Mouse (Mus musculus) mouse trophoblast stem cell (cell line): ENCODE measurements around the gene Prkaca.
"Not testable (repeated sequence)": the region's sequence is repeated elsewhere in the genome, so short reads cannot be mapped to it uniquely, and the experiment has no call there.

ENCODE experiments used
- in situ Hi-C, 2 experiments: fragments of 300-500 bp; cut with MseI, MboI; formaldehyde crosslinking; loops; 2 replicates in 1 of 2; 3 replicates in 1 of 2; pipeline ENCODE4 v1.15.1; 2025

Prkaca gene

DNA sequence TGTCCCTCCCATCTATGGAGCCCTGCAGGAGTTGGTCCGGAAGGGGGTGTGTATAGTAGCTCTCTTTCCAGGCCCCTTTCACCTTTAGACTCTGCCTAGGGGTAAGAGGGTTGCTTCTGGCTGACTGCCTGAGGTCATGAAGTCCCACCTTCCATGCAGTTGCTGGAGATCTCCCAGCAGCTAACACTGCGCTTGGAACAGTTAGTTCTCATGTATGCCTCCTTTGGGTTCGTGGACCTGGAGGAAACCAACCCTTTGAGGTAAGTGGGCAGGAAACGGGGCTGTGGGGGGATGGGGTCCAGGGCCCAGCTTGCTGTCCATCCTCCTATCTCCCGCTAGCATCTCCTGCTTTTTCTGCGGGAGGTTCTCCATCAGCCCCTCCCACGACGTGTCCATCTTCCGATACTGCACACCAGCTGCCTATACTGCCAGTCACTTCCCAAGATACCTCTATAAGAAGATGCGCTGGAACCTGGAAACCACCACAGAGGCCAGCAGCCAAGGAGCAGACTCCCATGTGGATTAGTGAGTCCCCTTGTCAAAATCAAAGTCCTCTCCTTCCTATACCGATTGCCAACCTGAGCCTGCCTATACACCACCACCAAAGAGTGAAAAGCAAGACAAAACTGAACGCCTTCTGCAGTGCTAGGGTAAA lies 30.3 kb downstream of the Prkaca start:
- in situ Hi-C loops: no loop called here

DNA sequence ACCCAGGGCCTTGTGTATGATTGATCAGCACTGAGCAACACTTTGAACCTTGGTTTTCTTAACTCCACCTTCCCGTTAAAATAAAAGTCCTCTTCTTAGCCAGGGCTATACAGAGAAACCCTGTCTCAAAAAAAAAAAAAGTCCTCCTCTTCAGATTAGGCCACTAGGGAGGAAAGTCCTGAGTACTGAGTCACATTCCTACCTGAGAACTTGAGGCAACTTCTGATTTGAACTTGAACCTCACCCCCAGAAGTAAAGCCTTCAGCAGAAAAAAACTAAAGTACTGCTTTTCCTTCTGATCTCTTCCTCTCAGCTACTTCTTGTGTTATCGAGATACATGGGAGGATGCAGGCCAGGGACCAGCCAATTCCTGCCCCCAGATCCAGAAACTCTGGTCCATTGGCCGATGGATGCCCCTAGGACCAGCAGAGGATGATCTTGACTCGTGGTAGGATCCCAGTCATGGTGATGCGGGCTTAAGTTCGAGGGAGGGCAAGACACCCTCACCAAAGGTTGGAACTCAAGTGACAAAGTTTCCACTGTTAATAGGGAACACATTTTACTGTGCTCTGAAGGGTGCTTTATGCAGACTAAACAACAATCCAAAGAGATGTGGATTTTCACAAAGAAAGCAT lies 30.9 kb downstream of the Prkaca start:
- in situ Hi-C loops: no loop called here

DNA sequence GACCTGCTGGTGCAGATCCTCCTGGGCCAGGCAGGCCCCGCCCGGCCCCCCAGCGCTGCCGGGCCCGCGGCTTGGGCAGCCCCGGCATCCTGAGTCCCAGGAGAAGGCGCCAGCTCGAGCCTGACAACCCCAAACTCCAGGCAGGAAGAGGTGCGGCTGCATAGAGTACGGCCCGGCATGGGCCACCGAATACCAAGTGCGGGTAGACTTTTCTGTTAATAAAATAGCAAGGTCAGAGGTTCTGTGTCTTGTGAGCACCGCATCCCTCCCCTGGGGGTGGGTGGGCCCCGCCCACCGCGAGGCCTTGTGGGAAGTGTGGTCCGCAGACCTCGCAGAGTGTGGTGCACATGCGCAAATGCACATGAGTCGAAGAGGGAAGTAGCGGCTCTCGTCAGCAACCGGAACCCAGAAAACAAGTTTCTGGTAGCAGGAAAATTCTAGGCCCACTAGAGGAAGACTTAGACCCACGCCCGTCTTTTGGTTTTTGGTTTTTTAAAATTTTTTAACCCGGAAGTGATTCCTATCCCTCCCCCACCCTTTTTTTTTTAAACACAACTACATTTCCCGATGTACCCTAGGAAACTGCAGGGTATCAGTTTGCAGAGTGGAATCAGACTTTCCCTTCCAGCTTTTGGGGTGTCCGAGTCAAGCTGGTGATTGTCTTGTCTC lies 31.9 kb downstream of the Prkaca start:
- in situ Hi-C loops: no loop called here

DNA sequence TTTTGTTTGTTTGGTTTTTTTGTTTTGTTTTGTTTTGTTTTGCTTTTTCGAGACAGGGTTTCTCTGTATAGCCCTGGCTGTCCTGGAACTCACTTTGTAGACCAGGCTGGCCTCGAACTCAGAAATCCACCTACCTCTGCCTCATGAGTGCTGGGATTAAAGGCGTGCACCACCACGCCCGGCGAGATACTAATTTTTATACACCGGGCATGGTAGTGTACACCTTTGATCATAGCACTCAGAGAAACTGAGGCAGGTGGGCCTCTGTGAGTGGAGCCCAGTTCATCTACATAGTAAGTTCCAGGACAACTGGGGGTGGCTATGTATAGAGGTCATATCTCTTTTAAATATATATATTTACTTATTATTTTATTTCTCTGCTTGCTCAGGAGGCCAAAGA lies 32.7 kb downstream of the Prkaca start:
- in situ Hi-C loops: not testable (repeated sequence)

DNA sequence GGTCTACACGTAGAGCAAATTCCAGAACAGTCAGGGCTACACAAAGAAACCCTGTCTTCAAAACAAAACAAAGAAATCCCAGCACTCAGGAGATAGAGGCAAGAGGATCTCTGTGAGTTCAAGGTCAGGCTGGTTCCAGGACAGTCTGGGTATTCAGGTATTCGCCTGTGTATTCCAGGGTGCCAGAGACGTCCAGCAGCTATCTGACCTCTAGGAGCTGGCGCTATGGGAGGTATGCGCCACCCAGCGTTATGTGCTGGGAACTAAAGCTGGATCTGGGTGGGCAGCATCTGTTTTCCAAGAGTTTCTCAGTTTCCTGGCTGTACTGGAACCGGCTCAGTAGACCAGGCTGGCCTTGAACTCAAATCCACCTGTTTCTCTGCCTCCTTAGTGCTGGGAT lies 35.6 kb downstream of the Prkaca start:
- in situ Hi-C loops: no loop called here

DNA sequence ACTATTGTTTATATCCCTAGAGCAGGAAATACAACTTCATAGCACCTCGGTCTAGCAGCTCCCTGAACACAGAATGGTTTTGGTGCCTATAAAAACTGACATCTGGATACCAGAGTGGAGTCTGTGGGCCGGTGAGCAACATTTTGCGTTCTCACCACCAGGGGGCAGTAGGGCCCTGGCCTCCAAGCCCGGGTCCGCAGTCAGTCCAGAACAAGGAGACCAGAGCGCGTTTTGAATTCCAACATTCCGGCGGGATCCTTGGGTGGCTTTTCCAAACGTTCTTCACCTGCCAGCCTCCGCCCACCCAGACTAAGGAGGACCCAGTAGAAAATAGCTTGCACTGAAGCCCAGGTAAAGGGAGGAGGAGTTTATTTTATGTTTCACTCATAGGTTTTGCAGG lies 37.1 kb downstream of the Prkaca start:
- in situ Hi-C loops: no loop called here

DNA sequence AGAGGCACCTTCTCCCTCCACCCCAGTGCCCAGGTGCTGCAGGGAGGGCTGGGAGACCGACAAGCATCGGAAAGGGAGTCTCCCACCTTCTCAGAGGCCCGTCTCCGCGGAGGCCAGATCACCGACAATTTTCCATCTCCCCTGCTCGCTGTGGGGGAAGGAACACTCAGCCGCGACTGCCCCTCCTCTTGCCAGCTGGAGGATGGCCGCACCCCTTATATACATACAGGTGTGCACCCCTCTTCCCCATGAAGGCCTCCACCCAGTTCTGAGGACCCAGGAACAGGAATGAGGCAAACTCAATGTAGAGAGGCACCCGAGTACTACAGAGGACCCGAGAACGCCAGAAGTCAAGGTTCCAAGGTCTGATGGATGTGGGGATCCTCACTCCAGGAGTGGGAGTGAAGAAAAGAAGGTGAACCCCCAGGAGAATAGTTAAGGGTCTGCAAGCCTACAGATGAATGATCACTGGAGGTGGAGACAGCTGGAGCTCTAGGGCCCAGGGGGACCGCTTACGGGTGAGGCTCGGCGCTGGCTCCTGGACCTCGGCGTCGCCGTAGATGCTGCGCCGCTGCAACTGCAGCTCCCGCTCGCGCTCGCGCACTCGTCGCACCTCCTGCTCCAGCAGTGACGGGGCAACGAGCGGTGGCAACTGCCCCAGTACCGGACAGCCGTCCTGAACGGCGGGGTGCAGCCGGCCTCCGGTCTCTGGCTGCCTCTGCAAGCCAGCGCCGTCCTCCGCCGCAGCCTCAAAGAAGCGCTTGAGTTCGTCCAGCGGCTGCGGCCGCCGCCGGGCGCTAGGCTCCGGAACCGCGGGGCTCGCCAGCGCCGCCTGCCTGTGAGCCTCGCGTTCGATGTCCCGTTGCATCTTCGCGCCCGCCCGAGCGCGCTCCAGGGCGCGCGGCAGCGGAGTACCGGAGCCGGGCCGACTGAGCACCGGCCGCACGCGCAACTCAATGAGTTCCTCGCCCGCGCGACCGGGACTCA lies 38.1 kb downstream of the Prkaca start:
- in situ Hi-C loops: no loop called here

DNA sequence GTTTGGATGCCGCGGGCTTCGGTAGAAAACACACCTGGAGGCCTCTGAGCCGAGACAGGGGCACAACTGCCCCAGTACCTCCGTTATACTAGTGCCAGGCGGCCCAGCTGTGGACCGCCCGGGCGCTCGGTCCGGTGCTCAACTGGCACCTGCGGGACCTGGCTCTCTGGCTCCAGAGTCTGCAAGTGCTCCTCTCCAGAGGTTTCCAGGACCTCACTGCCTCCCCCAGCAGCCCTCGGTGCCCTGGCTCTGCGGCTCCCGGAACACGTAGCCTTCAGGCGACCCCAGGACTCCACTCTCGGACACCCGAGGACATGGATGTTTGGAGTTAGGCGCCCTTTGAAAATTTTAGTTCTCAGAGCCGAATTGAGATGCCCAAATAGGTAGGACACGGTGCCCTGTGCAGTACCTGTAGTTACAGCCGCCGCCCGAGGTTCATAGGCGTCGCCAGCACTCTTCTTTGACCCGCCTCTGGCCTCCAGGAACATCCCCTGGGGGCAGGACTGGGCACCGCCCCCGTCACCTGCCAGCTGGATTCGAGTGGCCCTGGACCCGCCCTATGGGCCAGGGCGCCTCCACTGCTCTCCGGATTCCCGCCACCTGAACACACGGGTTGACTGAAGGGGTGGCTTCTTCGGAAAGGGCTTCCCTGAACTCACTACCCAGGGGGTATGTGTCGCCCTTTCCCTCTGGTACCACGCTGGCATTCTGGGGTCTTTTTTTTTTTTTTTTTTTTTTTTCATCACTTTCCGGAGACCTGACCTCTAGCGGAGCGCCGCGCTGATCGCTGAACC lies 39.1 kb downstream of the Prkaca start, which contains the start of gene 2210011C24Rik:
2210011C24Rik (minus strand) TSS at position 467 of the 794 bp plus-strand sequence.
- in situ Hi-C loops: no loop called here

DNA sequence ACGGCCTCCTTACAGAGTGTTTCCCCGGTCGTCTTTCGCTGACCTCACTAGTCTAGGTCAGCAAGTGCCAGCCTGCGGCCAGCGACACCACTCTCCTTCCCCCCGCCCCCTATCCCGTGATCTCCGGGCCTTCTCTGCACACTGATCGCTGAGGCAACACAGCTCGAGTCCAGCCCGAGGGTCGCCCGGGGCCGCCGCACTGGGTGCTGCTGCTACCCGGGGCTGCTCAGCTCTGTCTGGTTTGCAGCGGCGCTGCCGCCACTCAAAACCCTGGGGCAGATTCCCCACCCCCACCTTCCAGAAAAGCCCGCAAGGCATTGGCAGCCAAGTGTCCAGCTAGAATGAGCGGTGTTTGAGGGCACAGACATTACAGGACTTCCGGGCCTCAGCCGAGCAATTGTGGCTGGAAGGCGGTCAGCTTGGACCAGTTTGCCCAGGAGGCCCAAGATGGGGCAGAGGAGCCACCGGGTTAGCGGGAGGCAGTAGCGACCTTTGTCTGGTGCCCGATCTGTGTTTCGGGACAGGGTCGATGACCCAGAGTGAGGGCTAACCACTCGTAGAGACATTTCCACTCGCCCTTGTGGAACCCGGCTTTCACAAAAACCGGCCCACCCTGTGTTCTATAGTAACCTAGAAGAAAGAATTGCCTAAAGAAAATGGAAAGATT lies 39.8 kb downstream of the Prkaca start:
- in situ Hi-C loops: no loop called here

DNA sequence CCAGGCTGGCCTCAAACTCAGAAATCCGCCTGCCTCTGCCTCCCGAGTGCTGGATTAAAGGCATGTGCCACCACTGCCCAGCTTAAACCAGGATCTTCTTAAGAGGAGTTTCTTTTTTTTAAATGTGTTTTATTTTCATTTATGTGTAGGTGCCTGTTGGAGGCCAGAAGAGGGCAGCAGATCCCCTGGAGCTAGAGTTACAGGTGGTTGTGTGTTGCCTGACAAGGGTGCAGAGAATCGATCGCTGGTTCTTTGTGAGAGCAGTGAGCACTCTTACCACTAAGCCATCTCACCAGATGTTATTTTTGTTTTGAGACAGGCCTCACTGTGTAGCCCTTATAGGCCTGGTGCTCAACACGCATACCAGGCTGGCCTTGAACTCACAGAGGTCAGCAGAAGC lies 43.0 kb downstream of the Prkaca start:
- in situ Hi-C loops: no loop called here

DNA sequence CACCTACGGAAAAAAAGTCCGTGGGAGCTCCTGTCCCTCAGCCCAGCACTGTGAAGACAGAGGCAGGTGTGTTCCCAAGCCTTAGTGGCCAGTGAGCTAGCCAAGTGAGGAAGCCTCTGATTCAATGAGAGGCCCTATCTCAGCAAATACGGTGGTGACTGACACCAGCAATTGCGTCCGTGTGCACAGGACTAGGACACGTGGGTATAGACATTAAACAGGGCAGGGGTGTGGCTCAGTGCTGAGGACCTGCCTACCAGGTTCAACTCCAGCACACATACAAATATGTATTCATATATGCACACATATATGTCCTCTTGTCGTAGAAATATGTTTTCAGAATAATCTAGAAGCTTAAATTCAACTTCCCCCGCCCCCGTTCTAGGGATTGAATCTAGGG lies 46.9 kb downstream of the Prkaca start:
- in situ Hi-C loops: no loop called here

DNA sequence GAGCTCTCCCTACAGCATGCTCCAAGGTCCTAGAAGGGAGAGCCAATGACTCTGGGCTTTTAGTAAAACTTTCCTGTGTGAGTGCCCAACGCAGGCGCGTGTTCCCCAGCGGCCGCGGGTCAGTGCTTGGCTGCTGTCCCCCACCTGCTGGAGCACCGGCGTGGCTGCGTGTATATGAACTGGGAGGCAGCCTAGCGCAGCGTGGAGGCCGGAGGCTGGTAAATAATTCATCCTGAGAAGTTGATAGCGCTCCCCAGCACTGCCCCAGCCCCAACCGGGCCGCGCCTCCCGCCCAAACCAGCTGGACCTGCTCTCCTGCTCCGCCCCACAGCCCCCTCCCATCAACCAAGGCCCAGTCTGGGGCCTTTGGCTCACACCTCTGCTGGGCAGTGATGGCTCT lies 48.3 kb downstream of the Prkaca start, which contains the start of gene Palm3:
Palm3 (plus strand) TSS at position 376 of the 400 bp plus-strand sequence.
- in situ Hi-C loops: no loop called here

DNA sequence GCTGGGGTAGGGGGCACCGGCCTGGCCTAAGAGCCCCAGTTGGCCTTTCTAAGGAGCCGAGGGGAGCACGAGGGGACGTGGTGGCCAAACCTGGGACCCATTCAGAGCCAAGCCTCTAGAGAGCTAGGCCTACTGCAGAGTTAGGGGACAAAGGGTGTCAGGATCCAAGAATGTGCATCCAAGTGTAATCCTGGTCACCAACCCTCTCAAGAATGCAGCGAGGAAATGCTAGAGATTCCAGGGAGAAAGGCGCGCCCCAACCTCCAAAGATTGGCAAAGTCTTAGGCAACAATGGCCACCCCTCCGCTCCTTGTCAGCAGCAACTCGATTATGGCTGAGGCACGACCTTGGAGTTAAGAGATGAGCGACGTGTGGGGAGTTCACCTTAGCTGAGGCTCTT lies 48.8 kb downstream of the Prkaca start:
- in situ Hi-C loops: no loop called here

DNA sequence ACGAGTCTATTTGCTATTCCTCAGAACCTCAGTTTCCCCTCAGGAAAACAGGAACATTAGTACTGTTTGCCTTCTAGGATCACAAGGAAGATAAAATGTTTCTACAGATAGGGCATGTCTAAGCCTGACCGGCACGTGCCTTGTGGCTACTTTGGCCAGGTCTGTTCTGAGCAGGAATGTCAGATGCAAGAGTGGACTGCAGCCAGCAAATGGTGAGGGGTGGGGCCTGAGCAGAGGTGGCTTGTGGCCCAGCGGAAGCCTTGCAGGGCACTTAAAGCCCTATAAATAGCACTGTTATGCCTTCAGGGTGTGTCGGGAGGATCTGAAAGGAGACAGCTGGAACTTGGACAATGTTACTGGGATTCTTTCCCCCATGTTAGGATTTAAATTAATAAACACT lies 50.3 kb downstream of the Prkaca start:
- in situ Hi-C loops: no loop called here

DNA sequence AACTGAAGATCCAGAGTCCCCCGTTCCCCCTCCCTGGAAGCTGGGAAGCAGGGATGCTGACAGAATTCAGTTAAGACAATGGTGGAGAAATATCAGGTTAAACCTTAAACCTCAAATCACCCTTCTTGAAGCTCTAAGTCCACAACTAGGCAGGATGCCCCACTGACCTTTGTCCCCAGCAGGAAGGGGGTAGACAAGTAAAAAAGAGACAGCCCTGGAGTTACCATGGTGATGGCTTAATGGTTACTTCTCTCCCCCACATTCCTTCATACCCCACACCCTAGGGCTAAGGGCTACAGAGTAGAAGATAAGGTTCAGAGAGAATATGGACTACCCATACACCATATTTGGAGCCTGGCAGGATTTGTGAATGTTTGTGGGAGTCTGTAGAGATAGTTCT lies 50.8 kb downstream of the Prkaca start:
- in situ Hi-C loops: no loop called here

DNA sequence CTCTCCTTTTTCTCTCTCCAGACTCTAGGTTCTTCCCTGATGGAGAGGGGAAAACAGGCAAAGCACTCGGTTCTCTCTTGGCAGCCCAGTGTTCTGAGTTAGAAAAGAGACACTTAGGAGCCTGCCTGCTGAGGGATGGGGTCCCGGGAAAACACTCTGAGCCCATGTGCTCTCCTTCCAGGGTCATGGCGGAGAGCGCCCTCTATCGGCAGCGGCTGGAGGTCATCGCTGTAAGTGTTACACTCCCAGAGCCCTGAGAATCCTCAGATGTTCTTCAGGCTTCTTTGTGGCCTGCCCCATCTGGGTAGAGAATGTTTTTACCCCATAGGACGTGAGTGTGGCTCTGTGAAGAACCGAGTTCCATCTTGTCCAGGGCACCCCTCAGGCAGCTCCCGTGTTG lies 51.4 kb downstream of the Prkaca start:
- in situ Hi-C loops: no loop called here

DNA sequence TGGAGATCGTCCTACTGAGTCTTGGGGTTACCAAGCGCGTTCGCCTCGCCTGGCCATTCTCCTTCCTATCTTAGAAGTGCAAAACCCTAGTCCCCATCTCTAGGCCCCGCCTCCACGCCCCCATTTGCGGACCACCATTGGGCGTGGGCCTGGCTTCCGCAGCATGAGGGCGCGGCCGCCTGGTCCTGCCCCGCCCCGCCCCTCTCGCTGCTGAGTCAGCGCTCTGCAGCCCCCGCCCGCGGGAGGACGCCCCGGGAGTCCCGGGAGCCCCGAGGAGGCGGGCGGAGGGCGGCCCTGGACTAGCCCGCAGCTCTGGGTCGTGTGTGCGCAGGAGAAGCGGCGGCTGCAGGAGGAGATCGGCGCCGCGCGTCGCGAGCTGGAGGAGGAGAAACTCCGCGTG lies 53.1 kb downstream of the Prkaca start:
- in situ Hi-C loops: no loop called here

DNA sequence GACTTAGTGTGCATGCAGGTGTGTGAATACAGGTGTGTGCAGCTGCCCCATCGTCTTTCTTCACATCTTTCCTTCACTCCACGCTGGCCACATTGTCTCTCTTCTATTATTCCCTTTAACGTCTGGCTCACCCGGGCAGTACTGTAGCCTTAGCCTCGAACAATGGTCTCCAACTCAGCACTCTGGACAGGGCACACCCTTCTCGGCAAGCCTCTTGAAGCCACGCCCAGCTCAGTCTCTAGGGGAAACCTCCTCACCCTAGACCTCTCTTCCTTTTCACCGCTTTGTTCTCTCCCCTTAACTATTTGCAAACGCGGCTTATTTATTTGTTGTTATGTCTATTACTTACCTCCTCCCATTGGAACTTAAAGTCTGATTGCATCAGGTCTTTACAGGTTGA lies 54.7 kb downstream of the Prkaca start:
- in situ Hi-C loops: no loop called here

DNA sequence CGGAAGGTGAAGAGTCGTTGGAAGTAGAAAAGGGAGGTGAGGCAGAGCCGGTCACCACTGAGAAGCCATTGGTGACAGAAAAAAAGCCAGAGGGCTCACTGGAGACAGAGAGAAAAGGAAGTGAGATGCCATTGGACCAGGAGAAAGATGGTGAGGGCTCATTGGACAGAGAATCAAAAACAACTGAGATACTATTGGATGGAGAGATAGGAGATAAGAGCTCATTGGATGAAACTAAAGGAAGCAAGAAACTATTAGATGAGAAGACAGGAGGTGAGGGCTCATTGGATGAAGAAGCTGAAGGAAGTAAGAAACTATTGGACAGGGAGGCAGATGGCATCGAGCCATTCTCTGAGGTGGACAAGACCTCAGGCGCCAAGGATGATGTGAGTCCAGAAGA lies 56.5 kb downstream of the Prkaca start:
- in situ Hi-C loops: no loop called here

DNA sequence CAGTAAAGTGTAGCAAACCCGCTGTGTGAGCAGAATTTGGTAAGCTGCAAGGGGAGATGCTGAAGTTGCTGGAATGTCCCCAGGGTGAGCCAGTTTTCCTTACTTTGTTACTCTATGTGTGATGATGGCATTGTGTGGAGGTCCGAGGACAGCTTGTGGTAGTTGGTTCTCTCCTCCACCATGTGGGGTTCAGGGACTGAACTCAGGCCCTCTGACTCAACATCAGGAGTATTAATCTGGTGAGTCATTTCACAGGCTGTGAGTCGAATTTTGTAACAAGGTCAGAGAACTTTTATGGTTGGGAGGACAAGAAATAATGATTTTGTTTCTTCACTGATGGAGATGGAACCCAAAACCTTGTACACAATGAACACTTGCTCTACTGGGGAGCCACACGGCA lies 60.0 kb downstream of the Prkaca start:
- in situ Hi-C loops: loop anchor here in 1 of 2 experiments (10.0 kb wide), 1 partner anchor 142 kb away; no protein-coding TSS in a partner anchor
